Mouse (Mus musculus) thymus, postnatal 10 days (tissue): ENCODE data around the gene Capn8.
"Not testable (repeated sequence)": the region's sequence is repeated elsewhere in the genome, so short reads cannot be mapped to it uniquely, and the experiment has no call there.

Experiments used
- DNase-seq, 2 experiments: peaks; one replicate each; pipeline ENCODE4 v3.0.0; 2021; ENCODE audit warnings: low spot score in 2 of 2

Capn8 gene

GRCm38 (mm10) chr1:182615465-182615864 is 50.7 kb downstream of the Capn8 start:
- peak in 1 of 2 experiments; percentile 15 for DNase-seq

GRCm38 (mm10) chr1:182618200-182618947 is 53.6 kb downstream of the Capn8 start:
- no peak for DNase-seq

- DNase-seq, result no peak
Measured at GRCm38 (mm10) chr1:182620470-182620869, 55.7 kb downstream of the Capn8 start.

GRCm38 (mm10) chr1:182621256-182621655 is 56.4 kb downstream of the Capn8 start:
- DNase-seq, result no peak

GRCm38 (mm10) chr1:182626197-182626596 is 61.4 kb downstream of the Capn8 start:
- DNase-seq, result no peak

- no peak for DNase-seq
Measured at GRCm38 (mm10) chr1:182629228-182629627, 64.4 kb downstream of the Capn8 start.

- no peak for DNase-seq
Measured at GRCm38 (mm10) chr1:182633712-182634294, 69.0 kb downstream of the Capn8 start.

GRCm38 (mm10) chr1:182639016-182639415 is 74.2 kb downstream of the Capn8 start:
- no peak for DNase-seq

GRCm38 (mm10) chr1:182639456-182639855 is 74.6 kb downstream of the Capn8 start:
- DNase-seq, result no peak

- DNase-seq, result no peak
Measured at GRCm38 (mm10) chr1:182640094-182640493, 75.3 kb downstream of the Capn8 start.

GRCm38 (mm10) chr1:182642779-182643178 is 78.0 kb downstream of the Capn8 start:
- no peak for DNase-seq

- not testable (repeated sequence) for DNase-seq
Measured at GRCm38 (mm10) chr1:182644418-182644817, 79.6 kb downstream of the Capn8 start.

GRCm38 (mm10) chr1:182645211-182645668 is 80.4 kb downstream of the Capn8 start:
- no peak for DNase-seq

GRCm38 (mm10) chr1:182646796-182647195 is 82.0 kb downstream of the Capn8 start:
- peak in 1 of 2 experiments; percentile 10 for DNase-seq

GRCm38 (mm10) chr1:182657760-182658159 is 93.0 kb downstream of the Capn8 start:
- peak; percentile 58 to 82 for DNase-seq

GRCm38 (mm10) chr1:182660365-182660764 is 95.6 kb downstream of the Capn8 start:
- no peak for DNase-seq

GRCm38 (mm10) chr1:182663671-182664070 is 98.9 kb downstream of the Capn8 start:
- no peak for DNase-seq

GRCm38 (mm10) chr1:182664841-182665240 is 100.0 kb downstream of the Capn8 start:
- DNase-seq, result no peak

- no peak for DNase-seq
Measured at GRCm38 (mm10) chr1:182667281-182667680, 102.5 kb downstream of the Capn8 start.

- no peak for DNase-seq
Measured at GRCm38 (mm10) chr1:182669741-182670140, 104.9 kb downstream of the Capn8 start.

GRCm38 (mm10) chr1:182670563-182671342 is 105.9 kb downstream of the Capn8 start:
- no peak for DNase-seq

- no peak for DNase-seq
Measured at GRCm38 (mm10) chr1:182671343-182671624, 106.5 kb downstream of the Capn8 start.

- DNase-seq, result no peak
Measured at GRCm38 (mm10) chr1:182675346-182675745, 110.5 kb downstream of the Capn8 start.
